Mouse (Mus musculus): ENCODE results near the gene Trim2.

Gene Trim2

GRCm38 (mm10) chr3:84154721-84155141, 151.9 kb downstream of the Trim2 start:
- in situ Hi-C loops (cut with MboI, MseI): no loop called here

GRCm38 (mm10) chr3:84149831-84150230, 156.8 kb downstream of the Trim2 start:
- in situ Hi-C loops (cut with MboI, MseI): no loop called here

GRCm38 (mm10) chr3:84140947-84141346, 165.7 kb downstream of the Trim2 start:
- in situ Hi-C loops (cut with MboI, MseI): no loop called here

- in situ Hi-C loops (cut with MboI, MseI): loop anchor here (10.0 kb wide), 1 partner anchor 1902 kb away; no protein-coding TSS in a partner anchor
Observed at GRCm38 (mm10) chr3:84136509-84136908, 170.2 kb downstream of the Trim2 start.

- in situ Hi-C loops (cut with MboI, MseI): loop anchor here (10.0 kb wide), 1 partner anchor 1901 kb away; no protein-coding TSS in a partner anchor
Observed at GRCm38 (mm10) chr3:84135933-84136332, 170.7 kb downstream of the Trim2 start.

GRCm38 (mm10) chr3:84135387-84135786, 171.3 kb downstream of the Trim2 start:
- in situ Hi-C loops (cut with MboI, MseI): loop anchor here (10.0 kb wide), 1 partner anchor 1901 kb away; no protein-coding TSS in a partner anchor

- in situ Hi-C loops (cut with MboI, MseI): loop anchor here (10.0 kb wide), 1 partner anchor 1897 kb away; no protein-coding TSS in a partner anchor
Observed at GRCm38 (mm10) chr3:84131369-84131768, 175.3 kb downstream of the Trim2 start.

- in situ Hi-C loops (cut with MboI, MseI): loop anchor here (10.0 kb wide), 1 partner anchor 1896 kb away; no protein-coding TSS in a partner anchor
Observed at GRCm38 (mm10) chr3:84130776-84131175, 175.9 kb downstream of the Trim2 start.

- in situ Hi-C loops (cut with MboI, MseI): no loop called here
Observed at GRCm38 (mm10) chr3:84128871-84129870, 177.5 kb downstream of the Trim2 start.

- in situ Hi-C loops (cut with MboI, MseI): no loop called here
Observed at GRCm38 (mm10) chr3:84127431-84127830, 179.2 kb downstream of the Trim2 start.

- in situ Hi-C loops (cut with MboI, MseI): no loop called here
Observed at GRCm38 (mm10) chr3:84126721-84127120, 180.0 kb downstream of the Trim2 start.

GRCm38 (mm10) chr3:84125704-84126289, 180.9 kb downstream of the Trim2 start:
- in situ Hi-C loops (cut with MboI, MseI): no loop called here

GRCm38 (mm10) chr3:84123461-84123860, 183.2 kb downstream of the Trim2 start:
- in situ Hi-C loops (cut with MboI, MseI): loop anchor here (5.0 kb wide), 1 partner anchor 171 kb away; no protein-coding TSS in a partner anchor

- in situ Hi-C loops (cut with MboI, MseI): no loop called here
Observed at GRCm38 (mm10) chr3:84118718-84119117, 188.0 kb downstream of the Trim2 start.

- in situ Hi-C loops (cut with MboI, MseI): no loop called here
Observed at GRCm38 (mm10) chr3:84118178-84118577, 188.5 kb downstream of the Trim2 start.
